22 mouse cellular contexts compared by ENCODE assay signal in the genomic region with DNA sequence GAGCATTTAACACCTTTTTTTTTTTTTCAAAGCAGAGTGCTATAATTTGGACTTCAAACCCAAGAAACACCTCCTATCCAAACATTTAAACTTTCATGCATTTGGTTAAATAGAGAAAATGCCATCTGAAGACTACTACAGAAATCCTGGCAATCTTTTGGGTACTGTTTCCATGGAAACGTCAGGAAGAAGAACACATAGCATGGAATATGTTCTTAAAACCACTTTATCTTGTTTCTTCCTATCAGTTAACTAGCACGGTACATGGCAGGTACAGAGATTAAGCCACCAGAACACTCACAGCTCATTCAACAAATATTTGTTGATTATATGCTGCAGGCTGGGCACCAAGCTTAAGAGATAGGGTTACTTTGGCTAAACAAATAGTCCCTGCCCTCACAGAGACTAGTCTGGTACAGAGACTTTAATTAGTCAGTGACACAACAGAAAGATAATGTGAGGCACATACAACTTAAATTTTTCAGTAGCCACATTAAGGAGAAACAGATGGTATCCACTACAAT. TPM values are rescaled to one million over a fixed set of nuclear protein-coding genes. Genes with fewer than 3 reads are reported as not detected.
DNase-seq lines count a peak whose midpoint lies in the region; ATAC-seq and TF ChIP-seq lines count a peak whose summit lies in the region.
"Had no signal": no experiment of that assay in that cellular context is flagged by ENCODE, and none has a peak within 500 bp of the region (broad histone marks: within the 10 kb centered on the region; RNA-seq: fewer than 3 reads in every experiment).

No protein-coding gene starts in this region.

- ATAC-seq in forebrain, postnatal 0 days = peak; percentile 71
- ATAC-seq in lung, postnatal 0 days = no peak
- ATAC-seq in liver, embryonic 13.5 days (ENCODE audit: low read depth) = peak; percentile 14; the same call in 1 of the 2 replicates
- ATAC-seq in stomach, postnatal 0 days (ENCODE audit: low FRiP score, low TSS enrichment) = peak; percentile 70
- ATAC-seq: intestine, embryonic 15.5 days had no signal

- no peaks in the 10 kb centered on the region for H3K27me3 ChIP-seq in forebrain, postnatal 0 days (ENCODE audit: insufficient read depth, low read length)
- H3K27me3 ChIP-seq in forebrain, embryonic 10.5 days (ENCODE audit: poor library complexity, severe bottlenecking) = no peaks in the 10 kb centered on the region
- H3K27me3 ChIP-seq in lung, postnatal 0 days (replicated peaks; ENCODE audit: insufficient read depth, low read length) = no peaks in the 10 kb centered on the region
- no peaks in the 10 kb centered on the region for H3K27me3 ChIP-seq in liver, embryonic 13.5 days
- no peaks in the 10 kb centered on the region for H3K27me3 ChIP-seq in stomach, postnatal 0 days (ENCODE audit: control insufficient read depth, insufficient read depth, low read length)
- H3K27me3 ChIP-seq: intestine, embryonic 15.5 days; lung, embryonic 15.5 days had no signal

- no peak overlapping the region for H3K27ac ChIP-seq in forebrain, postnatal 0 days (ENCODE audit: low read depth, low read length)
- no peak overlapping the region for H3K27ac ChIP-seq in forebrain, embryonic 10.5 days
- no peak overlapping the region for H3K27ac ChIP-seq in lung, postnatal 0 days (ENCODE audit: low read length)
- H3K27ac ChIP-seq in liver, embryonic 13.5 days = no peak overlapping the region
- no peak overlapping the region for H3K27ac ChIP-seq in stomach, postnatal 0 days (replicated peaks)
- H3K27ac ChIP-seq: heart, embryonic 10.5 days; hindbrain, embryonic 14.5 days; intestine, embryonic 15.5 days; lung, embryonic 15.5 days; macrophage; midbrain, embryonic 10.5 days had no signal

- WGBS in forebrain, postnatal 0 days = 64% methylated on average over 2 of the region's 2 CpGs
- WGBS in forebrain, embryonic 10.5 days = 86% methylated on average over 2 of the region's 2 CpGs
- 40% methylated on average over 2 of the region's 2 CpGs for WGBS in lung, postnatal 0 days
- 57% methylated on average over 2 of the region's 2 CpGs for WGBS in lung, adult 2 months
- 25% methylated on average over 2 of the region's 2 CpGs for WGBS in liver, embryonic 13.5 days (ENCODE audit: insufficient replicate concordance)
- 52% methylated on average over 2 of the region's 2 CpGs for WGBS in stomach, postnatal 0 days

- 0 out of 2 replicates have a peak, but pooled peaks have one; percentile 16 for TF ChIP-seq EP300 in lung, postnatal 0 days (IDR thresholded peaks at IDR 0.05)
- no peak for TF ChIP-seq EP300 in stomach, postnatal 0 days (optimal IDR thresholded peaks at IDR 0.05)

- no peak overlapping the region for H3K4me3 ChIP-seq in forebrain, postnatal 0 days (ENCODE audit: low read depth, low read length)
- no peak overlapping the region for H3K4me3 ChIP-seq in forebrain, embryonic 10.5 days
- no peak overlapping the region for H3K4me3 ChIP-seq in lung, postnatal 0 days (ENCODE audit: low read depth, low read length)
- no peak overlapping the region for H3K4me3 ChIP-seq in lung, adult 2 months (replicated peaks; ENCODE audit: extremely low read depth, low read depth, low read length)
- no peak overlapping the region for H3K4me3 ChIP-seq in liver, embryonic 13.5 days (replicated peaks)
- no peak overlapping the region for H3K4me3 ChIP-seq in stomach, postnatal 0 days (ENCODE audit: low read depth, low read length)
- H3K4me3 ChIP-seq: heart, embryonic 10.5 days; intestine, embryonic 15.5 days; lung, embryonic 15.5 days; midbrain, embryonic 10.5 days had no signal

- DNase-seq in forebrain, postnatal 0 days = peak; percentile 58
- no peak for DNase-seq in forebrain, embryonic 10.5 days (ENCODE audit: extremely low spot score, low spot score)
- DNase-seq in lung, postnatal 0 days (ENCODE audit: low spot score) = no peak
- DNase-seq in lung, adult 2 months = no peak
- no peak for DNase-seq in liver, embryonic 13.5 days
- peak; percentile 14 for DNase-seq in stomach, postnatal 0 days (ENCODE audit: low spot score)
- DNase-seq in right cerebral cortex, adult 2 months (ENCODE audit: low spot score in 2 of 2) = no peak
- DNase-seq in kidney, postnatal 25 days = no peak
- DNase-seq: adrenal gland, adult 2 months; cerebellum, adult 18-20 months; heart, postnatal 4 days; kidney, adult 9 months; kidney, postnatal 14 days; spleen, adult 18-20 months; thymus, postnatal 25 days had no signal

- no peak for TF ChIP-seq CTCF in forebrain, postnatal 0 days (IDR thresholded peaks at IDR 0.05; ENCODE audit: low read depth)
- no peak for TF ChIP-seq CTCF in lung, postnatal 0 days (IDR thresholded peaks at IDR 0.05)
- TF ChIP-seq CTCF in lung, adult 2 months (IDR thresholded peaks at IDR 0.05; ENCODE audit: insufficient read depth, low read length) = no peak
- TF ChIP-seq CTCF in stomach, postnatal 0 days (IDR thresholded peaks at IDR 0.05; ENCODE audit: low read depth) = no peak

- H3K9me3 ChIP-seq in forebrain, postnatal 0 days (ENCODE audit: low read length) = no peaks in the 10 kb centered on the region
- no peaks in the 10 kb centered on the region for H3K9me3 ChIP-seq in forebrain, embryonic 10.5 days
- H3K9me3 ChIP-seq in lung, postnatal 0 days (ENCODE audit: low read length) = no peaks in the 10 kb centered on the region
- H3K9me3 ChIP-seq in liver, embryonic 13.5 days (replicated peaks) = no peaks in the 10 kb centered on the region
- no peaks in the 10 kb centered on the region for H3K9me3 ChIP-seq in stomach, postnatal 0 days (ENCODE audit: control insufficient read depth, low read length)
- H3K9me3 ChIP-seq: G1E; heart, embryonic 10.5 days; intestine, embryonic 15.5 days; lung, embryonic 15.5 days; midbrain, embryonic 10.5 days had no signal

- H3K36me3 ChIP-seq in forebrain, postnatal 0 days (ENCODE audit: insufficient read depth) = no peaks in the 10 kb centered on the region
- H3K36me3 ChIP-seq in forebrain, embryonic 10.5 days (replicated peaks) = no peaks in the 10 kb centered on the region
- H3K36me3 ChIP-seq in lung, postnatal 0 days (ENCODE audit: insufficient read depth, low read length) = no peaks in the 10 kb centered on the region
- H3K36me3 ChIP-seq in liver, embryonic 13.5 days = no peaks in the 10 kb centered on the region
- no peaks in the 10 kb centered on the region for H3K36me3 ChIP-seq in stomach, postnatal 0 days (ENCODE audit: control insufficient read depth, insufficient read depth, low read length)
- H3K36me3 ChIP-seq: heart, embryonic 10.5 days; intestine, embryonic 15.5 days; lung, embryonic 15.5 days; midbrain, embryonic 10.5 days had no signal

- TF ChIP-seq POLR2A in lung, adult 2 months (IDR thresholded peaks at IDR 0.05; ENCODE audit: borderline replicate concordance, extremely low read depth, low read depth, low read length) = no peak

- H3K4me1 ChIP-seq in forebrain, postnatal 0 days (ENCODE audit: insufficient read depth) = 0 out of 2 replicates have a peak, but pooled peaks cover 4% of the 10 kb centered on the region
- peaks cover 21% of the 10 kb centered on the region for H3K4me1 ChIP-seq in forebrain, embryonic 10.5 days
- peaks cover 18% of the 10 kb centered on the region; the same call in 1 of the 2 replicates for H3K4me1 ChIP-seq in lung, postnatal 0 days (ENCODE audit: insufficient read depth, low read depth, low read length)
- H3K4me1 ChIP-seq in lung, adult 2 months (ENCODE audit: control insufficient read depth, insufficient read depth, low read length) = peaks cover 24% of the 10 kb centered on the region
- peaks cover 70% of the 10 kb centered on the region for H3K4me1 ChIP-seq in liver, embryonic 13.5 days (replicated peaks)
- peaks cover 10% of the 10 kb centered on the region for H3K4me1 ChIP-seq in stomach, postnatal 0 days (replicated peaks; ENCODE audit: control insufficient read depth, insufficient read depth)

- H3K9ac ChIP-seq in forebrain, postnatal 0 days = no peak overlapping the region
- no peak overlapping the region for H3K9ac ChIP-seq in lung, postnatal 0 days (replicated peaks; ENCODE audit: low read depth)
- H3K9ac ChIP-seq in liver, embryonic 13.5 days = no peak overlapping the region
- no peak overlapping the region for H3K9ac ChIP-seq in stomach, postnatal 0 days (ENCODE audit: low read length)
- H3K9ac ChIP-seq: hindbrain, embryonic 14.5 days; intestine, embryonic 15.5 days; lung, embryonic 15.5 days had no signal

- H3K4me2 ChIP-seq in forebrain, postnatal 0 days (ENCODE audit: low read depth) = no peak overlapping the region
- no peak overlapping the region for H3K4me2 ChIP-seq in lung, postnatal 0 days (replicated peaks; ENCODE audit: low read depth, low read length)
- no peak overlapping the region for H3K4me2 ChIP-seq in liver, embryonic 13.5 days
- H3K4me2 ChIP-seq in stomach, postnatal 0 days (replicated peaks; ENCODE audit: low read depth) = no peak overlapping the region
- H3K4me2 ChIP-seq: hindbrain, embryonic 14.5 days; intestine, embryonic 15.5 days; lung, embryonic 15.5 days had no signal

RNA-seq across cellular contexts. Expression of gene Lnx2, which starts 21.6 kb away (rescaled TPM):
- total RNA-seq in forebrain, postnatal 0 days (2014; rRNA removed) = 10.0 and 14.4 TPM in 2 replicates
- 5.6 and 6.5 TPM in 2 replicates for polyA plus RNA-seq in forebrain, postnatal 0 days (2015; fragmentation: Nextera tagmentation; extraction: Ambion mirVana)
- 8.6 and 9.8 TPM in 2 replicates for polyA plus RNA-seq in forebrain, embryonic 10.5 days (2016; fragmentation: Nextera tagmentation; extraction: Ambion mirVana)
- 12.4 and 14.5 TPM in 2 replicates for polyA plus RNA-seq in lung, postnatal 0 days (2015; fragmentation: Nextera tagmentation; extraction: Ambion mirVana)
- 57.3 and 80.7 TPM in 2 replicates for polyA plus RNA-seq in lung, adult 2 months (2012; rRNA removed)
- polyA plus RNA-seq in liver, embryonic 13.5 days (2015; fragmentation: Nextera tagmentation; extraction: Ambion mirVana) = 3.3 and 5.2 TPM in 2 replicates
- 9.3 and 10.8 TPM in 2 replicates for polyA plus RNA-seq in stomach, postnatal 0 days (2015; fragmentation: Nextera tagmentation; extraction: Ambion mirVana)

RNA-seq across cellular contexts. Expression of gene Polr1d, which starts 22.0 kb away (rescaled TPM):
- total RNA-seq in forebrain, postnatal 0 days (2014; rRNA removed) = 92.1 and 126 TPM in 2 replicates
- 114 and 141 TPM in 2 replicates for polyA plus RNA-seq in forebrain, postnatal 0 days (2015; fragmentation: Nextera tagmentation; extraction: Ambion mirVana)
- polyA plus RNA-seq in forebrain, embryonic 10.5 days (2016; fragmentation: Nextera tagmentation; extraction: Ambion mirVana) = 129 and 132 TPM in 2 replicates
- polyA plus RNA-seq in lung, postnatal 0 days (2015; fragmentation: Nextera tagmentation; extraction: Ambion mirVana) = 106 and 107 TPM in 2 replicates
- polyA plus RNA-seq in lung, adult 2 months (2012; rRNA removed) = 31.6 and 36.8 TPM in 2 replicates
- polyA plus RNA-seq in liver, embryonic 13.5 days (2015; fragmentation: Nextera tagmentation; extraction: Ambion mirVana) = 110 and 112 TPM in 2 replicates
- polyA plus RNA-seq in stomach, postnatal 0 days (2015; fragmentation: Nextera tagmentation; extraction: Ambion mirVana) = 150 TPM in 2 replicates

Comparison
In these comparisons a context has a peak if more than half of its experiments do, and no peak if none do; other contexts are left out.
1. DNase-seq: peak in forebrain, postnatal 0 days (single experiment) and stomach, postnatal 0 days (single experiment); none in forebrain, embryonic 10.5 days (single experiment), lung, postnatal 0 days (single experiment), lung, adult 2 months (single experiment), liver, embryonic 13.5 days (single experiment), right cerebral cortex, adult 2 months (0 of 2) and kidney, postnatal 25 days (0 of 2).